Mouse (Mus musculus) liver, postnatal 0 days (tissue): ENCODE measurements around the gene Gm20388.

ENCODE experiments used
- CTCF ChIP-seq: sonication (generic); IDR thresholded peaks from 2 replicates; pipeline ENCODE4 v1.5.1; 2016; ENCODE audit warnings: antibody characterized with exemption, low read depth
- EP300 ChIP-seq: IDR thresholded peaks from 2 replicates; pipeline ENCODE4 v1.6.1; 2016; ENCODE audit warnings: antibody characterized with exemption, low read depth, mild to moderate bottlenecking

- TF ChIP-seq CTCF = no peak
- no peak for TF ChIP-seq EP300
Measured at GRCm38 (mm10) chr8:120126357-120127161, 215.9 kb downstream of the Gm20388 start.
